Mouse (Mus musculus) retina, postnatal 7 days (tissue): ENCODE results near the gene Gpd2.

Experiments used
- DNase-seq: peaks from one replicate; pipeline ENCODE4 v3.0.0-alpha.2; 2012; ENCODE audit warnings: low read depth, low spot score

The Gpd2 gene

GRCm38 (mm10) chr2:57387816-57388215 is 150.4 kb downstream of the Gpd2 start:
- DNase-seq: no peak

- no peak for DNase-seq
Measured at GRCm38 (mm10) chr2:57395071-57395470, 157.6 kb downstream of the Gpd2 start.

DNA sequence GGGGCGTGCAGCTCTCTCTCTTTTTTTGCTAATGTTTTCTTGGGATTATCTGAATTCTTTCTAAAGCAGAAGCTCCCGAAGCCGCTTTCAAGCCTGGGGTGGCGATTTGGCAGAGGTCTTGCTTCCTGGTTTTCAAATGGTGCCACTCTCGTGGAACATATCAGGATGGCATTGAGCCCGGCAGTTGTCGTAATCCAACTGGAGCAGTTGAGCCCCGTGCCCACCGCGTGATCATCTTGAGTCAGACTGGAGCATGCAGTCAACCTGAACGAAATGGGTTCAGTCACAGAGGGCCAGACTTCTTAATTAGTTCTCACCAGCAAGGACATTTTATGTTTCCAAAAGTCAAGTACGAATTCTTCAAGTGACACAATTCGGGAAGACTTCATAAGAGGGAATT is 158.6 kb downstream of the Gpd2 start:
- DNase-seq: no peak

DNA sequence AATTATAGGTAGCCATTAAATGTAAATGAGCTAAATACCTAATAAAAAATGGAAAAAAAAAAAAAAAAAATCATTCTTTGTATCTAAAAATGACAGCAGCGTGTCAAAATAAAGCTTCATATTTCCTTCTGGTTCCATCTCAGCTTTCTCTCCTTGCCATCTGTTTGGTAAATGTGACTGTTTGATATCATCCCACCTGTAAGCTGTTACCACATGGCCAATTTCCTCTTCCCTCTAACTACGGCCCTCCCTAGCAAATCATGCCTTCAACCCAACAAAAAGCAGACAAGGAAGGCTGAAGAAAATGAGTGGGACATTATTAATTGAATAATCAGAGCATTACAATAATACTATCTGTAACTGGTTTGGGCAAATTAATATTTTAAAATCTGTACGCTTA is 160.3 kb downstream of the Gpd2 start:
- DNase-seq: no peak

DNA sequence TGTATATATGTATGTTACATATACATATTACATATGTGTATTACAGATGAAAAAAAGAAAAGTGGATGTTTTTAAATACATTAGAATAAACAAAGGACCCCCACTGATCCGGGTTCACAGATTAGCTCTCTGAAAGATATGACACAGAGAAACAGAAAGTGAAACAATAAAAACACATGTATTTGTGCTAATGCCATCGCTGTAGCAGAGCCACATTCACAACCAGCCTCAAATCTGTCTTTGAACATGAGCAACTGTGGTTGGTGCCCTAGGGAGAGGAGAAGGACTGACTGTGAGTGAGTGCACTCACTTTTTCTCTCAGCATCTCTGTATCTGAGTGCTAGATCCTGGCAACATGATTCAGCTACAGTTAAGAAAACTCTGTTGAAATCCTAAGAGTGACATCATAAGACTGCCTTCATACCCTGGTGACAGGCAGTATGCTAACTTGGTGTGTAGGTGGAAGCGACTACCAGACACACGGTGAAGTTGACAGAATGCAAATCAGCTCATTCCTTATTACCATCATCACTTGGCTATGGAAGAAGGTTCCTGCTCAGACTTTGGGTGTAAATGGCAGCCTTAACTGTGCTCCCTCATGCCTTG is 170.1 kb downstream of the Gpd2 start:
- DNase-seq: no peak

DNA sequence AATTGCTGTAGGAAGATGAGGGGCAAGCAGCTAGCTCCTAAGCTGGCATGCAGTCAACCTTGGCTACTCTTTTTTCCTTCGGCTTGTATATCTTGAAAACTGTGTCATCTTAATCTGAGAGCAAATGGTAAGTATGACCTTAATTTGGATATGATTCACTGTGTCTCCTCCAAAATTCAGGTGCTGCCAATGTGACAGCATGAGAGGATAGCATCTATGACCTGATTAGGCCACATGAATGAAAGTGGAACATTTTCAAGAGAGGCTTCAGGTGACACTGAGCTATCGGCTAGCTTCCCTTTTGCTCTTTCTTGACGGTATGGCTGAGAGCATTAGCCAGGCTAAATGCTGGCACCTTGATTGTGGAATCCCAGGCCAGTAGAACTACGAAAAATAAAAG is 171.0 kb downstream of the Gpd2 start:
- no peak for DNase-seq

DNA sequence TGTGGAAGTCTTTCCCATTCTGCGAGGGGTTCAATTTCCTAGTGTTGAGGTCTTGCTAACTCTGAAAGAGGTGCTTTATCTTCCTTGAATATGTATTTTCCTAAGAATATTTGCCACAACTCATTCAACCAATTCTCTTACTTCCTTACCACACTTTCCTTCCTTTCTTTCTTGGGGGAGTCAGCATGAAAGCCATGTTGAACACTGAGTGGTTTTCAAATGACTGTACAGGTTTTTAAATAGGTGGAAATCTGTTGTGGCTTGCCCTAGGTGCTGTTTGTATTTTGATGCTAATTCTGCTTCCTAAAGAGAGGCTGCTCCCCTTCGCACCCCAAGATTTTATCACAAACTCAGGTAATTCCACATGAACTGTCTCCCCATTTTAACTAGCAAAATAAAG is 174.1 kb downstream of the Gpd2 start:
- DNase-seq: no peak

- no peak for DNase-seq
Measured at GRCm38 (mm10) chr2:57414550-57415160, 177.2 kb downstream of the Gpd2 start.

GRCm38 (mm10) chr2:57416711-57417110 is 179.3 kb downstream of the Gpd2 start:
- DNase-seq: no peak
